Mouse (Mus musculus) heart, postnatal 0 days (tissue): ENCODE measurements around the gene Bcl11a. TPM values are rescaled to one million over a fixed set of nuclear protein-coding genes. Genes with fewer than 3 reads are reported as not detected.

ENCODE experiments used
- ATAC-seq: fragments of 200-750 bp; cut with Nextera tagmentation; 2 replicates; pipeline ENCODE4 v1.8.0; 2017; ENCODE audit warnings: low read depth, moderate number of reproducible peaks, moderate library complexity; ENCODE audit not compliant: insufficient read depth
- DNase-seq: peaks from one replicate; pipeline ENCODE4 v3.0.0-alpha.2; 2016; ENCODE audit warnings: low spot score
- H3K27ac ChIP-seq: fragments of 300-500 bp; sonication (generic); 2 replicates; pipeline ENCODE4 v1.5.1; 2014; ENCODE audit warnings: low read depth, mild to moderate bottlenecking
- H3K27me3 ChIP-seq: fragments of 300-500 bp; sonication (generic); 2 replicates; pipeline ENCODE4 v1.6.1; 2014; ENCODE audit warnings: low read length, mixed read lengths; ENCODE audit not compliant: control insufficient read depth, insufficient read depth
- H3K36me3 ChIP-seq: fragments of 300-500 bp; sonication (generic); replicated peaks from 2 replicates; pipeline ENCODE4 v1.6.1; 2014; ENCODE audit warnings: low read length, mixed read lengths; ENCODE audit not compliant: control insufficient read depth, insufficient read depth
- H3K4me1 ChIP-seq: fragments of 300-500 bp; sonication (generic); 2 replicates; pipeline ENCODE4 v1.6.1; 2014; ENCODE audit warnings: antibody characterized with exemption; ENCODE audit not compliant: control insufficient read depth, insufficient read depth
- H3K4me2 ChIP-seq: fragments of 300-500 bp; sonication (generic); 2 replicates; pipeline ENCODE4 v1.6.1; 2014; ENCODE audit warnings: low read depth, mild to moderate bottlenecking, low read length, moderate library complexity
- H3K4me3 ChIP-seq: fragments of 300-500 bp; sonication (generic); 2 replicates; pipeline ENCODE4 v1.5.1; 2014; ENCODE audit warnings: low read depth, low read length
- H3K9ac ChIP-seq: fragments of 300-500 bp; sonication (generic); replicated peaks from 2 replicates; pipeline ENCODE4 v1.6.1; 2014; ENCODE audit warnings: low read depth, low read length, mixed read lengths
- H3K9me3 ChIP-seq: fragments of 300-500 bp; sonication (generic); replicated peaks from 2 replicates; pipeline ENCODE4 v1.6.1; 2016; ENCODE audit warnings: low read length; ENCODE audit not compliant: control insufficient read depth
- CTCF ChIP-seq: IDR thresholded peaks from 2 replicates; pipeline ENCODE4 v1.5.1; 2016; ENCODE audit warnings: antibody characterized with exemption, control low read depth, low read depth
- EP300 ChIP-seq: IDR thresholded peaks from 2 replicates; pipeline ENCODE4 v1.6.1; 2016; ENCODE audit warnings: antibody characterized with exemption, low read depth
- WGBS: fragments of 180-500 bp; shearing (Covaris S2); extraction: QIAGEN DNeasy Blood & Tissue Kit; methylation state at CpG from one replicate; pipeline ENCODE4 v1.1.7; 2014; 5-methylcytosine and 5-hydroxymethylcytosine counted together
- polyA plus RNA-seq: library from polyadenylated mRNA; unstranded; fragments of >200 nt; fragmentation: Nextera tagmentation; extraction: Ambion mirVana; gene quantifications from 2 replicates; pipeline ENCODE4 v1.2.1, GENCODE M21; 2015
- total RNA-seq: library from RNA; depleted of rRNA; stranded (reverse); fragments of >200 nt; gene quantifications from 2 replicates; pipeline ENCODE4 v1.2.3, GENCODE M21; 2014; ENCODE audit warnings: low replicate concordance; rRNA removed

Bcl11a gene
- total and polyA plus RNA-seq, 2 experiments from 2014 or later, result 7.1 to 8.2 TPM

GRCm38 (mm10) chr11:24221601-24222307 lies 143.9 kb downstream of the Bcl11a start:
- WGBS, result 64% methylated on average over 4 of the region's 4 CpGs
- H3K27ac ChIP-seq, result no peak overlapping the region
- no peaks in the 10 kb centered on the region for H3K4me1 ChIP-seq
- no peak overlapping the region for H3K4me2 ChIP-seq
- DNase-seq, result no peak
- H3K27me3 ChIP-seq, result no peaks in the 10 kb centered on the region
- H3K36me3 ChIP-seq, result no peaks in the 10 kb centered on the region
- H3K9me3 ChIP-seq, result no peaks in the 10 kb centered on the region
- no peak overlapping the region for H3K4me3 ChIP-seq
- no peak for ATAC-seq
- H3K9ac ChIP-seq, result no peak overlapping the region
- TF ChIP-seq CTCF, result no peak
- no peak for TF ChIP-seq EP300

Other genes starting within 250 kb of the Bcl11a start
- gene Papolg, start 182.8 kb upstream of the Bcl11a start, total RNA-seq, result 6.1 and 8.7 TPM in 2 replicates
- gene Papolg, start 182.8 kb upstream of the Bcl11a start, polyA plus RNA-seq, result 5.3 and 6.4 TPM in 2 replicates
- not detected in 2 replicates for gene A830031A19Rik, start 3.0 kb upstream of the Bcl11a start, total RNA-seq
- gene A830031A19Rik, start 3.0 kb upstream of the Bcl11a start, polyA plus RNA-seq, result not detected in 2 replicates